Mouse (Mus musculus): ENCODE measurements at regions not wholly inside any gene's neighbourhood (a gene's known extent, or its start where the extent isn't known, plus 50 kb on each side); places are given as distances from the start of the nearest gene placed in this dataset.

GRCm38 (mm10) chr6:117275915-117276314 lies 107.6 kb downstream of the Cxcl12 start:
- intact Hi-C loops (cut with DNase I; ENCODE audit: low total_unique reads): no loop called here
- no peak for DNase-seq

GRCm38 (mm10) chr6:117276850-117277249 lies 108.5 kb downstream of the Cxcl12 start:
- intact Hi-C loops (cut with DNase I; ENCODE audit: low total_unique reads): no loop called here
- no peak for DNase-seq

- DNase-seq: no peak
- intact Hi-C loops (cut with DNase I; ENCODE audit: low total_unique reads): no loop called here
Measured at GRCm38 (mm10) chr6:117279297-117279696, 111.0 kb downstream of the Cxcl12 start.

- intact Hi-C loops (cut with DNase I; ENCODE audit: low total_unique reads): no loop called here
- no peak for DNase-seq
Measured at GRCm38 (mm10) chr6:117279786-117280411, 111.6 kb downstream of the Cxcl12 start.

GRCm38 (mm10) chr6:117280911-117281310 lies 112.6 kb downstream of the Cxcl12 start:
- DNase-seq: no peak
- intact Hi-C loops (cut with DNase I; ENCODE audit: low total_unique reads): no loop called here

GRCm38 (mm10) chr6:117283616-117284015 lies 115.3 kb downstream of the Cxcl12 start:
- no peak for DNase-seq
- intact Hi-C loops (cut with DNase I; ENCODE audit: low total_unique reads): no loop called here

- no peak for DNase-seq
- intact Hi-C loops (cut with DNase I; ENCODE audit: low total_unique reads): no loop called here
Measured at GRCm38 (mm10) chr6:117284376-117285106, 116.2 kb downstream of the Cxcl12 start.

GRCm38 (mm10) chr6:117287396-117287795 lies 119.1 kb downstream of the Cxcl12 start:
- intact Hi-C loops (cut with DNase I; ENCODE audit: low total_unique reads): no loop called here
- no peak for DNase-seq

- intact Hi-C loops (cut with DNase I; ENCODE audit: low total_unique reads): no loop called here
- no peak for DNase-seq
Measured at GRCm38 (mm10) chr6:117293780-117294465, 125.6 kb downstream of the Cxcl12 start.

GRCm38 (mm10) chr6:117297918-117298317 lies 129.6 kb downstream of the Cxcl12 start:
- intact Hi-C loops (cut with DNase I; ENCODE audit: low total_unique reads): no loop called here
- DNase-seq: no peak

GRCm38 (mm10) chr6:117299503-117300288 lies 131.4 kb downstream of the Cxcl12 start:
- intact Hi-C loops (cut with DNase I; ENCODE audit: low total_unique reads): no loop called here
- DNase-seq: no peak

GRCm38 (mm10) chr6:117303361-117303760 lies 135.0 kb downstream of the Cxcl12 start:
- intact Hi-C loops (cut with DNase I; ENCODE audit: low total_unique reads): no loop called here
- no peak for DNase-seq

- DNase-seq: no peak
- intact Hi-C loops (cut with DNase I; ENCODE audit: low total_unique reads): no loop called here
Measured at GRCm38 (mm10) chr6:117305736-117306250, 137.5 kb downstream of the Cxcl12 start.

GRCm38 (mm10) chr6:117308636-117309035 lies 140.3 kb downstream of the Cxcl12 start:
- intact Hi-C loops (cut with DNase I; ENCODE audit: low total_unique reads): no loop called here
- DNase-seq: no peak

GRCm38 (mm10) chr6:117312891-117313781 lies 144.8 kb downstream of the Cxcl12 start:
- DNase-seq: no peak
- intact Hi-C loops (cut with DNase I; ENCODE audit: low total_unique reads): no loop called here

- no peak for DNase-seq
- intact Hi-C loops (cut with DNase I; ENCODE audit: low total_unique reads): no loop called here
Measured at GRCm38 (mm10) chr6:117313944-117314566, 145.7 kb downstream of the Cxcl12 start.

- DNase-seq: no peak
- intact Hi-C loops (cut with DNase I; ENCODE audit: low total_unique reads): no loop called here
Measured at GRCm38 (mm10) chr6:117323301-117323700, 155.0 kb downstream of the Cxcl12 start.

GRCm38 (mm10) chr6:117323850-117324249 lies 155.5 kb downstream of the Cxcl12 start:
- DNase-seq: no peak
- intact Hi-C loops (cut with DNase I; ENCODE audit: low total_unique reads): no loop called here

Measured in gastrocnemius, postnatal 14 days (tissue).